Mouse (Mus musculus) spleen, adult 2 months (tissue): Measurements from ENCODE around the gene Ppt2. TPM values are rescaled to one million over a fixed set of nuclear protein-coding genes. Genes with fewer than 3 reads are reported as not detected.

ENCODE experiments used
- DNase-seq, 2 experiments: peaks; one replicate each; pipeline versions ENCODE4 v3.0.0 to v3.0.0-alpha.2; 2012 to 2021; ENCODE audit warnings: low spot score in 2 of 2, low read depth in 1 of 2
- H3K27ac ChIP-seq: fragments of 200-500 bp; 2 replicates; pipeline ENCODE4 v1.5.1; 2012; ENCODE audit warnings: low read length, inconsistent platforms; ENCODE audit not compliant: insufficient read depth
- H3K27me3 ChIP-seq: fragments of 200-500 bp; 2 replicates; pipeline ENCODE4 v1.6.1; 2012; ENCODE audit warnings: mild to moderate bottlenecking, moderate library complexity, low read length, inconsistent platforms; ENCODE audit not compliant: control insufficient read depth, insufficient read depth
- H3K36me3 ChIP-seq: fragments of 200-500 bp; 2 replicates; pipeline ENCODE4 v1.6.1; 2012; ENCODE audit warnings: mild to moderate bottlenecking, low read length, inconsistent platforms; ENCODE audit not compliant: control insufficient read depth, insufficient read depth
- H3K4me1 ChIP-seq: fragments of 200-500 bp; 2 replicates; pipeline ENCODE4 v1.6.1; 2011; ENCODE audit warnings: inconsistent platforms; ENCODE audit not compliant: control insufficient read depth, insufficient read depth, insufficient read length
- H3K4me3 ChIP-seq: fragments of 200-500 bp; 2 replicates; pipeline ENCODE4 v1.5.1; 2011; ENCODE audit warnings: mild to moderate bottlenecking, inconsistent platforms; ENCODE audit not compliant: insufficient read depth, insufficient read length; ENCODE audit errors: extremely low read depth
- CTCF ChIP-seq: fragments of 200-500 bp; IDR thresholded peaks from 2 replicates; pipeline ENCODE4 v1.5.1; 2011; ENCODE audit warnings: mild to moderate bottlenecking, inconsistent platforms; ENCODE audit not compliant: insufficient read depth, insufficient read length, insufficient replicate concordance; ENCODE audit errors: extremely low read depth
- POLR2A ChIP-seq: fragments of 200-500 bp; IDR thresholded peaks from 2 replicates; pipeline ENCODE4 v1.6.1; 2011; ENCODE audit warnings: low read depth, low read length, inconsistent platforms
- WGBS: fragments of 180-500 bp; shearing (Covaris S2); methylation state at CpG from one replicate; pipeline ENCODE4 v1.1.7; 2018; 5-methylcytosine and 5-hydroxymethylcytosine counted together
- polyA plus RNA-seq: library from polyadenylated mRNA; depleted of rRNA; stranded (reverse); fragments of >200 nt; gene quantifications from 2 replicates; pipeline ENCODE4 v1.2.3, GENCODE M21; 2012

Gene Ppt2
- polyA plus RNA-seq, 1 experiment = 36.3 TPM

- Histone ChIP-seq H3K27me3 (no peaks in the 10 kb centered on the region), H3K36me3 (peaks cover 19% of the 10 kb centered on the region), H3K4me3 (no peak overlapping the region), H3K4me1 (peaks cover 8% of the 10 kb centered on the region; the same call in 1 of the 2 replicates), H3K27ac (no peak overlapping the region)
- TF ChIP-seq CTCF = no peak
- no peak for TF ChIP-seq POLR2A
- no peak for DNase-seq
- WGBS = 81% methylated on average over 11 of the region's 11 CpGs
Measured at GRCm38 (mm10) chr17:34613054-34613645, 15.2 kb downstream of the Ppt2 start.

- TF ChIP-seq POLR2A (no peak), CTCF (no peak)
- H3K4me3 ChIP-seq = no peak overlapping the region
- H3K27ac ChIP-seq = no peak overlapping the region
- H3K4me1 ChIP-seq = peaks cover 20% of the 10 kb centered on the region; the same call in 1 of the 2 replicates
- WGBS = 93% methylated on average over 8 of the region's 8 CpGs
- no peaks in the 10 kb centered on the region for H3K27me3 ChIP-seq
- H3K36me3 ChIP-seq = peaks cover 19% of the 10 kb centered on the region
- no peak for DNase-seq
Measured at GRCm38 (mm10) chr17:34611050-34611449, 17.3 kb downstream of the Ppt2 start.

- Histone ChIP-seq H3K27ac (no peak overlapping the region), H3K36me3 (peaks cover 16% of the 10 kb centered on the region), H3K4me3 (no peak overlapping the region), H3K4me1 (peaks cover 27% of the 10 kb centered on the region; the same call in 1 of the 2 replicates), H3K27me3 (no peaks in the 10 kb centered on the region)
- WGBS = 80% methylated on average over 7 of the region's 7 CpGs
- DNase-seq = no peak
- no peak for TF ChIP-seq CTCF
- no peak for TF ChIP-seq POLR2A
Measured at GRCm38 (mm10) chr17:34607997-34608396, 20.3 kb downstream of the Ppt2 start.

GRCm38 (mm10) chr17:34606186-34607039, 21.9 kb downstream of the Ppt2 start:
- Histone ChIP-seq H3K27me3 (no peaks in the 10 kb centered on the region), H3K4me1 (peaks cover 33% of the 10 kb centered on the region; the same call in 1 of the 2 replicates), H3K4me3 (peak overlapping the region; percentile 90), H3K36me3 (peaks cover 6% of the 10 kb centered on the region; the same call in 1 of the 2 replicates), H3K27ac (0 out of 2 replicates have a peak overlapping the region, but pooled peaks have one; percentile 22)
- no peak for DNase-seq
- no peak for TF ChIP-seq CTCF
- no peak for TF ChIP-seq POLR2A
- WGBS = 13% methylated on average over 32 of the region's 32 CpGs

- H3K36me3 ChIP-seq = peaks cover 7% of the 10 kb centered on the region
- H3K27ac ChIP-seq = peak overlapping the region; percentile 91
- WGBS = under 1% methylated on average over 30 of the region's 30 CpGs
- peak; percentile 85 to 95 for DNase-seq
- no peaks in the 10 kb centered on the region for H3K27me3 ChIP-seq
- peaks cover 33% of the 10 kb centered on the region; the same call in 1 of the 2 replicates for H3K4me1 ChIP-seq
- peak; percentile 45 for TF ChIP-seq POLR2A
- no peak for TF ChIP-seq CTCF
- H3K4me3 ChIP-seq = peak overlapping the region; percentile 90
Measured at GRCm38 (mm10) chr17:34605609-34606008, 22.7 kb downstream of the Ppt2 start.

GRCm38 (mm10) chr17:34604511-34605237, 23.6 kb downstream of the Ppt2 start:
- TF ChIP-seq CTCF (no peak), POLR2A (no peak)
- no peaks in the 10 kb centered on the region for H3K27me3 ChIP-seq
- WGBS = 22% methylated on average over 24 of the region's 24 CpGs
- peak overlapping the region; percentile 90 for H3K4me3 ChIP-seq
- H3K4me1 ChIP-seq = peaks cover 33% of the 10 kb centered on the region; the same call in 1 of the 2 replicates
- H3K36me3 ChIP-seq = peaks cover 7% of the 10 kb centered on the region
- no peak for DNase-seq
- peak overlapping the region; percentile 96 for H3K27ac ChIP-seq
